Mouse (Mus musculus): Measurements from ENCODE around the gene Pde8b. TPM values are rescaled to one million over a fixed set of nuclear protein-coding genes. Genes with fewer than 3 reads are reported as not detected.
"Not testable (repeated sequence)": the region's sequence is repeated elsewhere in the genome, so short reads cannot be mapped to it uniquely, and the experiment has no call there.

The Pde8b gene
- polyA plus RNA-seq, 1 experiment from 2014 or later, result 3.6 TPM

DNA sequence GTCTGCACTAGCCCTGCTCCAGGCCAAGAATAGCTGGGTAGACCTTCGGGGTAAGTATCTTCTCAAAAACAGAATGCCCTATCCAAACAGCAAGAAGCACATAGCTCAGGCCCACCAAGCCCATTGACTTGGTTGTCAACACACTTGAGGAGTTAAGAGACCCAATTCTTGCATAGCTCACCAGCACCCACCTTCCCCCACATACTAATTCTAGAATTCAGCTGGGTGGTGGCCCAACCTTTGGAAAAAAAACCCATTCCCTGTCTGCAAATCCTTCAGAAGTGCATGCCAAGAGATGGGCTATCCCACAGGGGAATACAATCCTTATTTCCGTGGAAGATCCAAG lies 26.7 kb downstream of the Pde8b start:
- H3K9ac ChIP-seq (ENCODE audit: low read length), result no peak overlapping the region

DNA sequence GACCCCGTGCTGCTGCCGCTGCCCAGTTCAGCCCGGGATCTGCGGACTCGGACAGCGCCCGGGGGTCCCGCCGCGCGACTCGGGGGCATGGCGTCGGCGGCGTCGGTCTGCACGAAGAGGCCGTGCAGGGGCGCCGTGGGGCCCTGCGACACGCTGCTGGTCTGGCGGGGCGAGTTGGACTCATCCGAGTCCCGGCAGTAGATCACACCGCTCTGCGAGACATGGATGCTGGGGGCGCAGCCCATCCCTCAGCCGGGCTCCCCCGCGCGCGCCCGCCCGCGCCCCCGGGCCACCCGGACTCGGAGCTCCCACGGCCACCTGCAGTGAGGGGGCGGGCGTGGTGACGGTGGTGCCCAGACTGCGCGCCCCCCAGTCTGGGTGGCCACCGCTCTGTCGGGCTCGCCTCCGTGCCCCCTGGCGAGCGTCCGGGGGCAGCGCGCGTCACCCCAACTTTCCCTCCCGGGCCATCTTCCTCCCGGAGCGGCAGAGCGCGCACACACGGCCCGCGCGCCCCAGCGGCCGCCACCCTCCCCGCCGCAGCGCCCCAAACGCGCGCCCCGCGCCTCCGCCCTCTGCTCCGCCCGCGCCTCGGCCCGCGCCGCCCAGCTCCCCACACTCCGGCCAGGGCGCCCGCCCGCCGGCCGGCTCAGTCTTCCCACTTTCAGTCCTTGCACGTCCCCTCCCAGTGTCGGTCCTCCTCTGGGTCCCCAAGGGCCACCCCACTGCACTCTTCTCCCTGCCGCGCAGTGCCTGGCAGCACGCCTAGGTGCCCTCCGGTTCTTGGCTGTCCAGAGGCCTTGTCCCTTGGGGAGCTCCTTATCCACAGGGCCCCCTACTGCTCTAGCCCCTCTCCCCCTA lies 27.3 kb downstream of the Pde8b start:
- H3K4me2 ChIP-seq (ENCODE audit: low read length), result peak overlapping the region; percentile 97
- no peaks in the 10 kb centered on the region for H3K4me1 ChIP-seq (ENCODE audit: control insufficient read depth, insufficient read depth, low read length)
- H3K4me3 ChIP-seq (ENCODE audit: low read depth, low read length), result peak overlapping the region; percentile 75
- peak overlapping the region; percentile 69 for H3K9ac ChIP-seq (ENCODE audit: low read length)
- no peaks in the 10 kb centered on the region for H3K9me3 ChIP-seq (replicated peaks; ENCODE audit: control insufficient read depth, low read length)
- no peaks in the 10 kb centered on the region for H3K36me3 ChIP-seq (ENCODE audit: control insufficient read depth, insufficient read depth, low read length)
- under 1% methylated on average over 72 of the region's 96 CpGs for WGBS
- DNase-seq (ENCODE audit: low spot score) (peak; percentile 30), ATAC-seq (peak; percentile 79)
- H3K27ac ChIP-seq (ENCODE audit: low read depth, low read length), result no peak overlapping the region
- H3K27me3 ChIP-seq (replicated peaks; ENCODE audit: control insufficient read depth, insufficient read depth, low read length), result 0 out of 2 replicates have a peak, but pooled peaks cover 8% of the 10 kb centered on the region

More for the DNA sequence above, 26.7 kb downstream of the Pde8b start:
- Histone ChIP-seq H3K36me3 (ENCODE audit: control insufficient read depth, insufficient read depth, low read length) (no peaks in the 10 kb centered on the region), H3K9me3 (replicated peaks; ENCODE audit: control insufficient read depth, low read length) (no peaks in the 10 kb centered on the region), H3K4me1 (ENCODE audit: control insufficient read depth, insufficient read depth, low read length) (no peaks in the 10 kb centered on the region), H3K4me3 (ENCODE audit: low read depth, low read length) (peak overlapping the region; percentile 75), H3K27ac (ENCODE audit: low read depth, low read length) (no peak overlapping the region), H3K27me3 (replicated peaks; ENCODE audit: control insufficient read depth, insufficient read depth, low read length) (0 out of 2 replicates have a peak, but pooled peaks cover 8% of the 10 kb centered on the region), H3K4me2 (ENCODE audit: low read length) (peak overlapping the region; percentile 97)
- peak; percentile 7 for DNase-seq (ENCODE audit: low spot score)
- WGBS, result 45% methylated on average over 2 of the region's 2 CpGs
- no peak for ATAC-seq

DNA sequence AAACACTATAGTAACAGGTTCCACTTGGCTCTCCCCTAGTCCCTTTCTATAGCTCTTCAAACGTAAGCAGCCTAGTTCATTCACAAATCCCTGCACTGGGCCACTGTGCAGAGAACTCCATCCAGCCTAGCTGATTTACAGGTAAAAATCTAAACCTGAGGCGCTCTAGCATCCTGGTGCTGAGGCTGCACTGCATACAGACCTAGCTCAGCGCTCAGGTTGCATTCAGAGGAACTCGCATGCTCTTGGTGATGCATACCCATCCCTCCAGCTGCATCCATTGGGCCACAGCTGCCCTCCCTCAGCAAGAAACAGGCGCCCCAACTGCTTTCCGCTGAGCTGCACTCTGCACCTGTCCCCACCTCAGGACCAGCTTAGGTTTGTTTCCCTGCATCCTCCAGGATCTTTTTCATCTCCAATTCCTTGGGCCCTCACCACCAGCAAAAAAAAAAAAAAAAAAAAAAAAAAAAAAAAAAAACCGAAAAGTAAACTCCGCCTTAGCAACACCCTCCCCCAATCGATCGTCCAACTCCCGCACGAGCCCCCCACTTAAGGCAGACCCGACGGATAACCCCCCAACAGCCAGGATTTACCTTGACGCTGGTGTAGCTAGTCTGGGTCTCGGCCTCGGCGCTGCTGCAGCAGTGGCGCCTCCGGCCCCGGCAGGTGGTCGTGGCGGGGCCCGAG lies 28.1 kb downstream of the Pde8b start:
- H3K36me3 ChIP-seq (ENCODE audit: control insufficient read depth, insufficient read depth, low read length), result no peaks in the 10 kb centered on the region
- H3K27me3 ChIP-seq (replicated peaks; ENCODE audit: control insufficient read depth, insufficient read depth, low read length), result 0 out of 2 replicates have a peak, but pooled peaks cover 8% of the 10 kb centered on the region
- H3K27ac ChIP-seq (ENCODE audit: low read depth, low read length), result no peak overlapping the region
- ATAC-seq (no peak), DNase-seq (ENCODE audit: low spot score) (peak; percentile 16)
- WGBS, result 2% methylated on average over 24 of the region's 24 CpGs
- peak overlapping the region; percentile 75 for H3K4me3 ChIP-seq (ENCODE audit: low read depth, low read length)
- H3K9me3 ChIP-seq (replicated peaks; ENCODE audit: control insufficient read depth, low read length), result no peaks in the 10 kb centered on the region
- H3K9ac ChIP-seq (ENCODE audit: low read length), result peak overlapping the region; percentile 69
- H3K4me2 ChIP-seq (ENCODE audit: low read length), result peak overlapping the region; percentile 97
- H3K4me1 ChIP-seq (ENCODE audit: control insufficient read depth, insufficient read depth, low read length), result no peaks in the 10 kb centered on the region

DNA sequence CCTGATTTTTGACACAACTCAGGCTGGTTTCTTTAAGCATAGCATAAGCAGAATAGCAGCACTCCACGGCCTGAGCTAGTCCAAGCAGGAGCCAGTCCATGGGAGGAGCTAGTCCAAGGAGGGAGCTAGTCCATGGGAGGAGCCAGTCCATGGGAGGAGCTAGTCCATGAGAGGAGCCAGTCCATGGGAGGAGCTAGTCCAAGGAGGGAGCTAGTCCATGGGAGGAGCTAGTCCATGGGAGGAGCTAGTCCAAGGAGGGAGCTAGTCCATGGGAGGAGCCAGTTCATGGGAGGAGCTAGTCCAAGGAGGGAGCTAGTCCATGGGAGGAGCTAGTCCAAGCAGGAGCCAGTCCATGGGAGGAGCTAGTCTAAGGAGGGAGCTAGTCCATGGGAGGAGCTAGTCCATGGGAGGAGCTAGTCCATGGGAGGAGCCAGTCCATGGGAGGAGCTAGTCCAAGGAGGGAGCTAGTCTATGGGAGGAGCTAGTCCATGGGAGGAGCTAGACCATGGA lies 34.4 kb downstream of the Pde8b start:
- H3K27ac ChIP-seq (ENCODE audit: low read depth, low read length); H3K9me3 ChIP-seq (replicated peaks; ENCODE audit: control insufficient read depth, low read length); H3K4me3 ChIP-seq (ENCODE audit: low read depth, low read length); H3K4me2 ChIP-seq (ENCODE audit: low read length); H3K9ac ChIP-seq (ENCODE audit: low read length); H3K27me3 ChIP-seq (replicated peaks; ENCODE audit: control insufficient read depth, insufficient read depth, low read length); ATAC-seq; H3K4me1 ChIP-seq (ENCODE audit: control insufficient read depth, insufficient read depth, low read length); DNase-seq (ENCODE audit: low spot score); H3K36me3 ChIP-seq (ENCODE audit: control insufficient read depth, insufficient read depth, low read length): not testable (repeated sequence)
- 20% methylated on average over 1 of the region's 1 CpGs for WGBS

DNA sequence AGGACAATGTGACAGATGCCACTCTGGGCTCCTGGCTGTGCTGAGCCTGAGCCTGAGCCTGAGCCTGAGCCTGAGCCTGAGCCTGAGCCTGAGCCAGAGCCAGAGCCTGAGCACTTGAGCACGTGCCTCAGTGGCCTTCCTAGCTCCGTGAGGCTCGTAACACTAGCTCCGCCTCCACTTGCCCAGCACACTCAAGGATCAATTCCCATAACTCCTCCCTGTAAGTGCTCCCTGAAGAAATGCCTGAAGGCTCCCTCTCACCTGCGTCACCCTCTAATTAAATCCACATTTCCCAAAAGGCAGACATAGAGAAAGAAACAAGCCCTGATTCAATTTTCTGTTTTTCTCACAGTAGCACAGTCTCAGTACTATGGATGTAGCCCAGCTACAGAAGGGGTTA lies 37.8 kb downstream of the Pde8b start:
- H3K9ac ChIP-seq (ENCODE audit: low read length), result no peak overlapping the region
- no peaks in the 10 kb centered on the region for H3K9me3 ChIP-seq (replicated peaks; ENCODE audit: control insufficient read depth, low read length)
- no peak for DNase-seq (ENCODE audit: low spot score)
- H3K4me2 ChIP-seq (ENCODE audit: low read length), result no peak overlapping the region
- 69% methylated on average over 5 of the region's 5 CpGs for WGBS
- no peak overlapping the region for H3K4me3 ChIP-seq (ENCODE audit: low read depth, low read length)
- H3K36me3 ChIP-seq (ENCODE audit: control insufficient read depth, insufficient read depth, low read length), result no peaks in the 10 kb centered on the region
- H3K27ac ChIP-seq (ENCODE audit: low read depth, low read length), result no peak overlapping the region
- H3K4me1 ChIP-seq (ENCODE audit: control insufficient read depth, insufficient read depth, low read length), result no peaks in the 10 kb centered on the region
- H3K27me3 ChIP-seq (replicated peaks; ENCODE audit: control insufficient read depth, insufficient read depth, low read length), result no peaks in the 10 kb centered on the region
- ATAC-seq, result no peak

DNA sequence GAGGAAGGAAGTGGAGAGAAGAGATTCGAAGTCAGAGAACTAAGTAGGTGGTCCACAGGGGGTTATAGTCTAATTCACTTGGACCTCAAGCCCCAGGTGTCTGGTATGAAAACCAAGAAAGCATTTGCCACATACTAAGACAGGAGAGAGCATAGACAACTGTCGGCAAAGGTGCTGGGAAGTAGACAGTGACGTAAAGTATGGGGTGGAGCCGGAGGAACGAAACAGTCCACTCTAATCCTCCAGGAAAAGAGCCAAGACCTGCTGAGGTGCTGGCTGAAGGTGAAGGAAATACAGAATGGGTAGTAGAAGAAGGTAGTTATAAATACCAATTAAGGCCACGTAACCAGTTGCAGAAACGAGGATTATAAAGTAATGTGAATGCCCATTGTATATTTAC lies 42.8 kb downstream of the Pde8b start:
- not testable (repeated sequence) for ATAC-seq; H3K36me3 ChIP-seq (ENCODE audit: control insufficient read depth, insufficient read depth, low read length); H3K4me2 ChIP-seq (ENCODE audit: low read length); DNase-seq (ENCODE audit: low spot score); H3K9me3 ChIP-seq (replicated peaks; ENCODE audit: control insufficient read depth, low read length); H3K4me1 ChIP-seq (ENCODE audit: control insufficient read depth, insufficient read depth, low read length); H3K4me3 ChIP-seq (ENCODE audit: low read depth, low read length); H3K27ac ChIP-seq (ENCODE audit: low read depth, low read length); H3K27me3 ChIP-seq (replicated peaks; ENCODE audit: control insufficient read depth, insufficient read depth, low read length); H3K9ac ChIP-seq (ENCODE audit: low read length)
- WGBS, result 70% methylated on average over 7 of the region's 7 CpGs

DNA sequence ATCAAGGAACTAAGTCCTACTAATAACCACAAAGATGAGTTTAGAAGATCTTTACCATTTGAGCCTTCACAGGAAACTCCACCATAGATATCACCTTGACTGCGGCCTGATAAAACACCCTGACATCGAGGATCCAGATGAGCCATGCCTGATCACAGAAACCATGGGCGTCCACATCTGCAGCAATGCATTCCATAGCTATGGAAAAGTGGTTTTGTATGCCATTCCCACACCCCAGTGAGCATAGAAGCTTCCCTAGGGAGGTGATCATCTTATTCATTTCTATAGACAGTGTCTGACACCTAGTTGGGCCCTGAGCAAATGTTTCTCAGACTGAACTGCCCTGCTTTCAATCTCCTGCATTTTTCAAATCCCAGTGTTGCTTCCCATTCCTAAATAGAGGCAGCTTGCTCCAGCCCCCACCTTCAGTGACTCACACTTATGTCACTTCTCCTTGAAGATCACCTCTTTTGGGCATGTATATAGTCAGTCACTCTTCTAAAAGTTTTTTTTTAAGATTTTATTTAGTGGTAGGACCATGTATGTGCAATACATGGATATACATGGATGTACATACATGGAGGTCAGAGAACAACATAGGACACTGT lies 47.9 kb downstream of the Pde8b start:
- Histone ChIP-seq H3K4me1 (ENCODE audit: control insufficient read depth, insufficient read depth, low read length) (no peaks in the 10 kb centered on the region), H3K36me3 (ENCODE audit: control insufficient read depth, insufficient read depth, low read length) (no peaks in the 10 kb centered on the region), H3K4me3 (ENCODE audit: low read depth, low read length) (no peak overlapping the region), H3K9ac (ENCODE audit: low read length) (no peak overlapping the region), H3K27ac (ENCODE audit: low read depth, low read length) (no peak overlapping the region), H3K27me3 (replicated peaks; ENCODE audit: control insufficient read depth, insufficient read depth, low read length) (no peaks in the 10 kb centered on the region), H3K9me3 (replicated peaks; ENCODE audit: control insufficient read depth, low read length) (no peaks in the 10 kb centered on the region), H3K4me2 (ENCODE audit: low read length) (no peak overlapping the region)
- DNase-seq (ENCODE audit: low spot score), result no peak
- 96% methylated on average over 3 of the region's 3 CpGs for WGBS
- ATAC-seq, result no peak

DNA sequence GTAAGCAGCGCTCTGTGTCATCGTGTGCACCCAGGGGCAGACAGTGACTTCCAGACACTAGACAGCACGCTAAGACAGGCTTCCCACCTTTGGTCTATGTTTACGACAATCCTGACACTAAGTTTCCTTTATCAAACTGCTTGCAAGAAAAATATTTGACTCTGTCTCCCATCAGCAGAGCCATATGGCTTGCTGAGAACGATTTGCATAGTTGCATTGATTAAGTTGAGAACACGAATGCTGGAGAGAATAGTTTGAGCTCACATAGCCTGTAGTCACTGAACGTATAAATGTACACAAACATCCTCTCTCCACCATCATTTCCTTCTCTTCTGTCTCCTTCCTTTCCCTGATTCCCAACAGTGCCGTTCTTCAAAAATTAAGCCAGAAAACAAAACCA lies 49.3 kb downstream of the Pde8b start:
- peak; percentile 33 for DNase-seq (ENCODE audit: low spot score)
- 74% methylated on average over 8 of the region's 8 CpGs for WGBS
- Histone ChIP-seq H3K4me3 (ENCODE audit: low read depth, low read length) (no peak overlapping the region), H3K4me1 (ENCODE audit: control insufficient read depth, insufficient read depth, low read length) (no peaks in the 10 kb centered on the region), H3K36me3 (ENCODE audit: control insufficient read depth, insufficient read depth, low read length) (no peaks in the 10 kb centered on the region), H3K4me2 (ENCODE audit: low read length) (no peak overlapping the region), H3K9ac (ENCODE audit: low read length) (no peak overlapping the region), H3K9me3 (replicated peaks; ENCODE audit: control insufficient read depth, low read length) (no peaks in the 10 kb centered on the region), H3K27me3 (replicated peaks; ENCODE audit: control insufficient read depth, insufficient read depth, low read length) (no peaks in the 10 kb centered on the region), H3K27ac (ENCODE audit: low read depth, low read length) (no peak overlapping the region)
- peak; percentile 29; the same call in 1 of the 2 replicates for ATAC-seq

All from forebrain, embryonic 14.5 days (tissue).